Mouse (Mus musculus) hindbrain, embryonic 13.5 days (tissue): Measurements from ENCODE around the gene Gpr152. TPM values are rescaled to one million over a fixed set of nuclear protein-coding genes. Genes with fewer than 3 reads are reported as not detected.

Source experiments
- ATAC-seq: fragments of 200-750 bp; cut with Nextera tagmentation; 2 replicates; pipeline ENCODE4 v1.8.0; 2017; ENCODE audit warnings: moderate TSS enrichment; ENCODE audit not compliant: low FRiP score
- H3K27ac ChIP-seq: fragments of 300-500 bp; sonication (generic); 2 replicates; pipeline ENCODE4 v1.5.1; 2015; ENCODE audit warnings: inconsistent platforms, mild to moderate bottlenecking, moderate library complexity
- H3K27me3 ChIP-seq: fragments of 300-500 bp; sonication (generic); 2 replicates; pipeline ENCODE4 v1.6.1; 2015; ENCODE audit warnings: mild to moderate bottlenecking, inconsistent platforms
- H3K36me3 ChIP-seq: fragments of 300-500 bp; sonication (generic); 2 replicates; pipeline ENCODE4 v1.6.1; 2015; ENCODE audit warnings: mild to moderate bottlenecking, inconsistent platforms
- H3K4me1 ChIP-seq: fragments of 300-500 bp; sonication (generic); replicated peaks from 2 replicates; pipeline ENCODE4 v1.6.1; 2015; ENCODE audit warnings: inconsistent platforms
- H3K4me2 ChIP-seq: fragments of 300-500 bp; sonication (generic); 2 replicates; pipeline ENCODE4 v1.6.1; 2015; ENCODE audit warnings: inconsistent platforms, mild to moderate bottlenecking, moderate library complexity
- H3K4me3 ChIP-seq: fragments of 300-500 bp; sonication (generic); 2 replicates; pipeline ENCODE4 v1.5.1; 2015; ENCODE audit warnings: mild to moderate bottlenecking, inconsistent platforms
- H3K9ac ChIP-seq: fragments of 300-500 bp; sonication (generic); 2 replicates; pipeline ENCODE4 v1.6.1; 2015; ENCODE audit warnings: mild to moderate bottlenecking, inconsistent platforms
- H3K9me3 ChIP-seq: fragments of 300-500 bp; sonication (generic); 2 replicates; pipeline ENCODE4 v1.6.1; 2016; ENCODE audit warnings: inconsistent platforms
- WGBS: fragments of 180-500 bp; shearing (Covaris S2); methylation state at CpG from one replicate; pipeline ENCODE4 v1.1.7; 2015; 5-methylcytosine and 5-hydroxymethylcytosine counted together
- polyA plus RNA-seq: library from polyadenylated mRNA; unstranded; fragments of >200 nt; fragmentation: Nextera tagmentation; extraction: Ambion mirVana; gene quantifications from 2 replicates; pipeline ENCODE4 v1.2.1, GENCODE M21; 2015

The Gpr152 gene
- polyA plus RNA-seq, 1 experiment from 2014 or later, result not detected

- no peak for ATAC-seq
- 1% methylated on average over 53 of the region's 53 CpGs for WGBS
Observed at GRCm38 (mm10) chr19:4099837-4100717, 39.5 kb upstream of the Gpr152 start, which contains the start of gene Pitpnm1. TSS of gene Pitpnm1 (plus strand) at chr19:4099998.

GRCm38 (mm10) chr19:4100718-4101261, 38.8 kb upstream of the Gpr152 start:
- Histone ChIP-seq H3K9ac (peak overlapping the region; percentile 83), H3K27me3 (peaks cover 32% of the 10 kb centered on the region), H3K27ac (peak overlapping the region; percentile 69), H3K9me3 (no peaks in the 10 kb centered on the region), H3K4me1 (peaks cover 73% of the 10 kb centered on the region), H3K36me3 (peaks cover 14% of the 10 kb centered on the region), H3K4me3 (peak overlapping the region; percentile 53), H3K4me2 (peak overlapping the region; percentile 69)
- ATAC-seq, result 0 out of 2 replicates have a peak, but pooled peaks have one; percentile 7
- under 1% methylated on average over 51 of the region's 52 CpGs for WGBS

More at GRCm38 (mm10) chr19:4099837-4100717, 39.5 kb upstream of the Gpr152 start, which contains the start of gene Pitpnm1:
- Histone ChIP-seq H3K4me3 (peak within 1 kb of the TSS; percentile 53), H3K36me3 (peaks cover 8% of the 10 kb centered on the region), H3K9ac (peak within 1 kb of the TSS; percentile 83), H3K4me1 (peaks cover 73% of the 10 kb centered on the region), H3K4me2 (peak within 1 kb of the TSS; percentile 69), H3K27me3 (peaks cover 32% of the 10 kb centered on the region), H3K27ac (peak within 1 kb of the TSS; percentile 69), H3K9me3 (no peaks in the 10 kb centered on the region)

- Histone ChIP-seq H3K9ac (peak overlapping the region; percentile 83), H3K4me2 (peak overlapping the region; percentile 69), H3K27ac (peak overlapping the region; percentile 69), H3K4me3 (peak overlapping the region; percentile 53), H3K27me3 (peaks cover 32% of the 10 kb centered on the region), H3K36me3 (peaks cover 17% of the 10 kb centered on the region), H3K9me3 (no peaks in the 10 kb centered on the region), H3K4me1 (peaks cover 66% of the 10 kb centered on the region)
- 59% methylated on average over 6 of the region's 6 CpGs for WGBS
- no peak for ATAC-seq
Observed at GRCm38 (mm10) chr19:4101466-4101865, 38.1 kb upstream of the Gpr152 start.

- H3K9me3 ChIP-seq, result no peaks in the 10 kb centered on the region
- peak overlapping the region; percentile 83 for H3K9ac ChIP-seq
- peaks cover 66% of the 10 kb centered on the region for H3K4me1 ChIP-seq
Observed at GRCm38 (mm10) chr19:4102049-4102448, 37.5 kb upstream of the Gpr152 start.

GRCm38 (mm10) chr19:4102626-4103025, 37.0 kb upstream of the Gpr152 start:
- Histone ChIP-seq H3K9me3 (no peaks in the 10 kb centered on the region), H3K27ac (no peak overlapping the region)

More at GRCm38 (mm10) chr19:4102049-4102448, 37.5 kb upstream of the Gpr152 start:
- Histone ChIP-seq H3K27ac (no peak overlapping the region), H3K4me2 (peak overlapping the region; percentile 69), H3K36me3 (peaks cover 23% of the 10 kb centered on the region), H3K27me3 (peaks cover 32% of the 10 kb centered on the region), H3K4me3 (peak overlapping the region; percentile 53)
- no peak for ATAC-seq
- WGBS, result 85% methylated on average over 2 of the region's 2 CpGs

GRCm38 (mm10) chr19:4103294-4103693, 36.3 kb upstream of the Gpr152 start:
- H3K27ac ChIP-seq, result no peak overlapping the region
- peaks cover 32% of the 10 kb centered on the region for H3K27me3 ChIP-seq
- 95% methylated on average over 18 of the region's 18 CpGs for WGBS
- ATAC-seq, result no peak
- no peak overlapping the region for H3K4me2 ChIP-seq
- no peak overlapping the region for H3K4me3 ChIP-seq
- no peaks in the 10 kb centered on the region for H3K9me3 ChIP-seq
- H3K9ac ChIP-seq, result no peak overlapping the region
- peaks cover 55% of the 10 kb centered on the region for H3K4me1 ChIP-seq
- H3K36me3 ChIP-seq, result peaks cover 32% of the 10 kb centered on the region

More at GRCm38 (mm10) chr19:4102626-4103025, 37.0 kb upstream of the Gpr152 start:
- WGBS, result 90% methylated on average over 12 of the region's 12 CpGs
- no peak for ATAC-seq
- Histone ChIP-seq H3K4me2 (no peak overlapping the region), H3K9ac (no peak overlapping the region), H3K4me1 (peaks cover 61% of the 10 kb centered on the region), H3K4me3 (no peak overlapping the region), H3K27me3 (peaks cover 32% of the 10 kb centered on the region), H3K36me3 (peaks cover 26% of the 10 kb centered on the region)

GRCm38 (mm10) chr19:4103792-4104191, 35.8 kb upstream of the Gpr152 start:
- WGBS, result 72% methylated on average over 3 of the region's 3 CpGs
- Histone ChIP-seq H3K9me3 (no peaks in the 10 kb centered on the region), H3K36me3 (peaks cover 37% of the 10 kb centered on the region), H3K27me3 (peaks cover 32% of the 10 kb centered on the region), H3K27ac (no peak overlapping the region), H3K9ac (no peak overlapping the region), H3K4me1 (peaks cover 50% of the 10 kb centered on the region), H3K4me3 (no peak overlapping the region), H3K4me2 (no peak overlapping the region)
- ATAC-seq, result no peak

- no peaks in the 10 kb centered on the region for H3K9me3 ChIP-seq
- no peak overlapping the region for H3K9ac ChIP-seq
- H3K36me3 ChIP-seq, result peaks cover 46% of the 10 kb centered on the region
- H3K4me3 ChIP-seq, result no peak overlapping the region
- H3K4me2 ChIP-seq, result no peak overlapping the region
- peaks cover 27% of the 10 kb centered on the region for H3K27me3 ChIP-seq
- peaks cover 40% of the 10 kb centered on the region for H3K4me1 ChIP-seq
- no peak for ATAC-seq
- peak overlapping the region; percentile 30 for H3K27ac ChIP-seq
- WGBS, result 93% methylated on average over 16 of the region's 16 CpGs
Observed at GRCm38 (mm10) chr19:4104675-4105194, 34.9 kb upstream of the Gpr152 start.

GRCm38 (mm10) chr19:4106654-4107053, 32.9 kb upstream of the Gpr152 start:
- peaks cover 21% of the 10 kb centered on the region for H3K4me1 ChIP-seq
- H3K4me3 ChIP-seq, result no peak overlapping the region
- WGBS, result 94% methylated on average over 14 of the region's 14 CpGs
- no peak overlapping the region for H3K9ac ChIP-seq
- H3K27ac ChIP-seq, result no peak overlapping the region
- no peaks in the 10 kb centered on the region for H3K9me3 ChIP-seq
- H3K36me3 ChIP-seq, result peaks cover 66% of the 10 kb centered on the region
- ATAC-seq, result no peak
- no peak overlapping the region for H3K4me2 ChIP-seq
- H3K27me3 ChIP-seq, result peaks cover 19% of the 10 kb centered on the region

- Histone ChIP-seq H3K27me3 (no peaks in the 10 kb centered on the region), H3K4me3 (no peak overlapping the region), H3K4me2 (no peak overlapping the region), H3K9ac (no peak overlapping the region), H3K36me3 (peaks cover 81% of the 10 kb centered on the region), H3K27ac (no peak overlapping the region), H3K4me1 (peaks cover 6% of the 10 kb centered on the region; the same call in 1 of the 2 replicates), H3K9me3 (no peaks in the 10 kb centered on the region)
- no peak for ATAC-seq
- 83% methylated on average over 9 of the region's 9 CpGs for WGBS
Observed at GRCm38 (mm10) chr19:4108535-4108934, 31.1 kb upstream of the Gpr152 start.

- Histone ChIP-seq H3K4me3 (no peak overlapping the region), H3K4me2 (no peak overlapping the region), H3K9ac (no peak overlapping the region), H3K27me3 (no peaks in the 10 kb centered on the region), H3K27ac (no peak overlapping the region), H3K4me1 (no peaks in the 10 kb centered on the region; the same call in 1 of the 2 replicates), H3K9me3 (no peaks in the 10 kb centered on the region), H3K36me3 (peaks cover 98% of the 10 kb centered on the region)
- 94% methylated on average over 26 of the region's 26 CpGs for WGBS
- no peak for ATAC-seq
Observed at GRCm38 (mm10) chr19:4112063-4112960, 27.3 kb upstream of the Gpr152 start.
